Mouse (Mus musculus): Measurements from ENCODE around the gene Gm10638.

Gm10638 gene

DNA sequence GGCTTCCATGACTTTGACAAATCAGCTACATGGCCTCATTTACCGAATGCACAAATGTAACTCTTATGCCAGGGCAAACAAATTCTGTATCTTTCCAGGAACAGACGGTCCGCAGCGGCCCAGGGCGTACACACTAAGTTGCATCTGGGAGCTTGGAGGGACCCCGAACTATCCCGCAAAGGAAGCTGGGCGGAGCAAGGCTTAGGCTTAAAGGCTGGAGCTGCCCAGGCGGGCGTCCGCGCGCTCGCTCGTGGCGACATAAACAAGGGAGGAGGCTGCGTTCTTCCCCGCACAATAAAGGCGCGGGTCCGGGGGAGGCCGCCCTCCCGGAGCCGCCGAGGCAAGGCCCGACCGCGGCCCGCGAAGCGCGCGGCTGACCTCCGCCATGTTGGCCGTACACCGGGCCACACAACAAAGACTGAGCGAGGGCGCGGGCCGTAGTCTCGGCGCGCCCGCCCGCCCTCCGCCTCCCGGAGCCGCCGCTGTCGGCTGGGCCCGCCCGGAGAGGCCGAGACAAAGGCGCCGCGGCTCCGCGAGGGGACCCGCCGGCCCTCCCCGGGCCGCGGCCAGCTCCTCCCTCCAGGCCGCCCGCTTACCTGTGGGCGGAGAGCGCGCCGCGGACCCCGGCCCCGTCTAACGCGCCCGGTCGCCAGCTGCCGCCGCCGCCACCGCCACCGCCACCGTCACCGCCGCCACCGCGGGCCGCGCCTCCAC, at the start of gene Gm10638, which contains the start of gene Siah1a:
Gene Gm10638 (plus strand): TSS at position 479 of the 714 bp plus-strand sequence.
Gene Siah1a (minus strand): TSS at position 714 of the 714 bp plus-strand sequence.
- peak; percentile 52 for DNase-seq

GRCm38 (mm10) chr8:86695703-86696102, 49.8 kb upstream of the Gm10638 start:
- no peak for DNase-seq

- DNase-seq = no peak
Observed at GRCm38 (mm10) chr8:86698811-86699421, 46.6 kb upstream of the Gm10638 start.

DNA sequence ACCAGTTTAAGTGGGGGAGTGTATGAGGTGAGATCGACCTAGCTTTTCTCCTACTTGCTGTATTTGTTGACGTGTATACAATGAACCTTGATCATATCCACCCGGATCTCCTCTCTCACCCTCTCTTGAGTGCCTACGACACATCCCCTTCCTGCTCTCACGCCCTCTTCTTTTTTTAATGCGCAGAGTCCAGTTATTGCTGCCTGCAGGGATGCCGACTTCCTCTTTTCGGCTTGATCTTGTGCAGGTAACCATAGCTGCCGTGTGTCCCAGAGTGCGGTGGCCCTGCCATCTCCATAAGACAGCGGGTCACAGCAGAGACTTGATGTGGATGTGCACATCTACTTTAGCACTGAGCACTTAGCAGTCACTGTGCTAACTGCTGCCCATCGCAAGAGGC, 46.0 kb upstream of the Gm10638 start:
- no peak for DNase-seq

DNA sequence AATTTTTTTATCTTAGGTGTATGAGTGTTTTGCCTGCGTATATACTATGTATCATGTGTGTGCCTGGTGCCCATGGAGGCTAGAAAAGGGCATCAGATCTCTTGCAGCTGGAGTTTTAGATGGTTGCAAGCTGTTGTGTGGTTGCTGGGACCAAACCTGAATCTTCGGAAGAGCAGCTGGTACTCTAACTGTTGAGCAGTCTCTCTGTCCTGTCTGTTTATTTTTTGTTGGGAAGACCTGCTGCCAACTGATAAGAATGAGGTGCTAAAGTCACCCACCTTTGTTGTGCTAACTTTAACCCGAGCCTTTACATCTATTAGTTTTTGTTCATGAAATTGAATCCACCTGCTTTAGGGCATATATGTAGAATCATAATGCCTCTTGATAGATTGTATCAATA, 43.0 kb upstream of the Gm10638 start:
- DNase-seq = no peak

- DNase-seq = no peak
Observed at GRCm38 (mm10) chr8:86705317-86705716, 40.2 kb upstream of the Gm10638 start.

DNA sequence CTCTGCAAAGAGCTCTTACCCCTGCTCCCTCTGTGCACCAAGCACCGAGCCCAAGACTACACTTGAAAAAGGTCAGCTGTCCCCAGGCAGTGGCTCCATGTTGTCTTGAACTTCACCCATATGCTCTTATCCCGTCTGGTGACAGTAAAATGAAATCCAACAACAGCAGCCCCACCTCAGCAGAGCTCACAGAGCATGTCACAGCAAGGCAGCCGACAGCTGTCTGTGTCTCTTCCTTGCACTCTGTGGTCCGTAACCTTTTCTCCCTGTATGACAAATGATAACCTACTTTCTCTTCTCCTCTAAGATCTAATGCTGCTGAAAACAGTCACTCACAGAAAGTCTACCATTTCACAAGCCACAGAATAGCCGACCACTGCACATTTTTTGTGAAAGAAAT, 38.7 kb upstream of the Gm10638 start:
- DNase-seq = no peak

DNA sequence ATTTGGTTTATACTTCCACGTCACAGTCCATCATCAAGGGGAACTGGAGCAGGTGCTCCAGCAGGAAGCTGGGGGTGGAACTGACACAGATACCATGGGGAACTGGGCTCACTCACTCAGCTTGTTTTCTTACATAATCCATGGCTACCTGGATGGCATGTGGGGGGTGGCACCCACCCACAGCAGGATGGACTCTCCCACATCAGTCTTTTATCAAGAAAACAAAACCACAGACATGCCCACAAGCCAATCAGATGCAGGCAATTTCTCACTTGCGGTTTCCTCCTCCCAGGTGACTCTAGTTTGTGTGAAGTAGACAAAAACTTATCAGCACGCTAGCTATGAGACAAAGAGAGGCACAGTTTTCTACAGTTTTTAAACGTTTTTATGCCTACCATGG, 37.6 kb upstream of the Gm10638 start:
- peak; percentile 37 for DNase-seq

DNA sequence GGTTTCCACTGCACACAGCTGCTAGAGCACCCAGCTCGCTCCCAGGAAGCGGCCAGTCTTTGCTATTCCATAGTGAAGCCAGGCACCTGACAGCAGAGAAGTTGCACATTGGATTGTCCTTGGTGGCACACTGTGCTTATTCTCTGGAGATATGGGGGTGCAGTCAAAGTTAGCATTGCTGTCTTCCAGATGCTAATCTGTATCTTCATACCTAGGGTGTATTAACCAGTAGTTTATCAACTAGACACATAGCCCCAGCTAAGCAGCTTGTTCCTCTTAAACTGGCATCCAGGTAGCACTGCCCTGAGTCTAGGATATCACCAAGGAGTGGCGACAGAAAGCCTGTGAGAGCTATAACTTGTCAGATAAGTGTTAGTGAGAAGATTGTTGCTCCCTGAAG, 32.9 kb upstream of the Gm10638 start:
- DNase-seq = no peak

DNA sequence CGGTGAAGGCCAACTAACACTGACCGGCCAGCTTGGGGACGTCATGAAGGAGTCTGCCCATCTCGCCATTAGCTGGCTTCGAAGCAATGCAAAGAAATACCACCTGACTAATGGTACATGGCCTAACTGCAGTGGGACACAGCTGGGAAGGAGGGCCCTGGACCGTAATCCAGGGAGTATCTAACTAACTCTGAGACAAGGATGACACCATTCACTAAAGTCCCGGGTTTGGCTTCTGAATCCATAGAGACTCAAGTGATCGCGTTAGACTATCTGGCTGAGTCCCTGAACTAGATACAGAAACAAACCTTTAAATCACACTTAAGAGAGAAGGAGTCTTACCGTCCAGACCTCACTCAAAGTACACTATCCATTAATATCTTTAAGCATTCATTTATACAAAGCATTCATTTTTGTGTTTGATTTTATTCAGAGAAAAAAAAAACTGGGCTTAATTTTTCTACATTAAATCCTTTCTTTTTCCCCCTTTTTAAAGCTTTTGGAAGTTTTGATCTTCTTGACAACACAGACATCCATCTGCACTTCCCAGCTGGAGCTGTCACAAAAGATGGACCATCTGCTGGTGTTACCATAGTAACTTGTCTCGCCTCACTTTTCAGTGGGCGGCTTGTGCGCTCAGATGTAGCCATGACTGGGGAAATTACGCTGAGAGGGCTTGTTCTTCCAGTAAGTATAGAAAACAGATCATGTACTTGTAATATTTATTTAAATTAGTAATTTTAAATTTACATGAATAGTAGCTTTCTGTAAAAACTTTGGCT, 31.9 kb upstream of the Gm10638 start:
- peak; percentile 92 for DNase-seq

DNA sequence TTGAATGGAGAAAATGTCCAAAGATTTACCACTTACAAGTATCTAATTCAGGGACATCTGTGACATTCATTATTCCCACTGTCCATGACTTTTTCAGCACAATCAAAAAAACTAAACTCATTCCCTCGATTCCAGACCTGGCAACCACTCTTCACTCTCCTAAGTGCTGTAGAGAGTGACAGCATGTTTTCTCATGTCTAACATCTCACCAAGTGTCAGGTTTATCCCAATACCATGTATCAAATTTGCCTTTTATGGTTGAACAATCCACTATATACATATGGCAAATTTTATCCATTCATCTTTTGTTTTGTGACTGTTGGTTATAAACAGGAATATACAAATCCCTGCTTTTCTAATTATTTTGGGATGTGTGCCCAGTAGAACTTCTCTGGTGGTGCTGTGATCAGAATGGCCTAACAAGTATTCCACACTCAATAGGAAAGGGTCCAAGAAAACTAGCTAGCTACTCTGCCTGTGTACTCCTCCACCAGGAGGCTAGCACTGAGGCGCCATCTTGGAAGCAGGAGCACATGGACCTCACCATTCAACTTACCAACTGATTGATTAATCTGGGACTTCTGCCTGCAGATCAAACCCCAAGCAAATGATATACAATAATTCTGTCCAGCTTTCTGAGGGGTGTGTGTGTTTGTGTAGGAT, 27.0 kb upstream of the Gm10638 start:
- no peak for DNase-seq

DNA sequence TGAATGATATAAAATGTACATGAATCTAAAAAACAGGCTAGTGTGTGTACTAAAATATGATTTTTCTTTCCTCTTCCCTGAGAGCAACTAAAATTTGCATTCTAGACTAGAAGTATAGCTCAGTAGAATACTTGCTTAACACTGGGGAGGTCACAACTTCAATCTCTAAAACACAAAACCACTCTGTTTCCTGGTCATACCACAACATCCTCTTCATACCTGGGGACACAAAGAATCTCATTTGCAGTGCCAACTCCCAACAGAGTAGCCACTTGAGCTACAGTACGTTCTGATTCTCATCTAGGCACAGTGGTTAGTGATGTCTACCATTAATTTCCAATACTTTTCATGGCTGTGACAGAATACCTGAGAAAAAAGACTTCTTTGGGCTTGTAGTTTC, 26.1 kb upstream of the Gm10638 start:
- no peak for DNase-seq

DNA sequence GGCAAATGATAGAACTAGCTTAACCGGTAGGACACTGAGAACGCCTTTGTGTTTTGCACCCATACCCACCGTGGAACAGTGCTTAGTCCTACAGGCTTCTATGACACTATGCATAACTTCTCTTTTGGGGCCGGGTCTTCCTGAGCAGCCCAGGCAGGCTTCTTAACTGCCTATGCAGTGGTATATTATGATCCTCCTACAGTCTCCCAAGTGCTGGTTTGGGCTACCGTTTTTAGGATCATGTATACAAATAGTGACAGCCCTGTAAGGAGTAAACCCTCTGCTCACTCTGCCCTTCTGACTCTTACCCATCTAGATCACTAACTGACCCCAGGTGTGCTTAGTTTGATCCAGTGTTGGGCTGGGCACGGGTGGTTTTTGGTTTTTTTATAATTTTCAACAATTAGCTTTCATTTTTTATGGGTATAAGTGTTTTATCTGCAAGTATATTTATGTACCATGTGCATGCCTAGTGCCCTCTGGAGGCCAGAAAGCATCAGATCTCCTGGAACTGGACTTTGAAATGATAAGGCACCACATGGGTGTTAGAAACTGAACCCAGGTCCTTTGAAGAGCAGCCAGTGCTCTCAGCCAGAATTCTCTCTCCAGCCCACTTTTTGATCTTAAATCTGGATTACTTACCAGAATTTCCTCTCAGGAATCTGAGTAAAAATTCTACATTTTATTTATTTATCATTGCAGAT, 24.6 kb upstream of the Gm10638 start:
- no peak for DNase-seq

DNA sequence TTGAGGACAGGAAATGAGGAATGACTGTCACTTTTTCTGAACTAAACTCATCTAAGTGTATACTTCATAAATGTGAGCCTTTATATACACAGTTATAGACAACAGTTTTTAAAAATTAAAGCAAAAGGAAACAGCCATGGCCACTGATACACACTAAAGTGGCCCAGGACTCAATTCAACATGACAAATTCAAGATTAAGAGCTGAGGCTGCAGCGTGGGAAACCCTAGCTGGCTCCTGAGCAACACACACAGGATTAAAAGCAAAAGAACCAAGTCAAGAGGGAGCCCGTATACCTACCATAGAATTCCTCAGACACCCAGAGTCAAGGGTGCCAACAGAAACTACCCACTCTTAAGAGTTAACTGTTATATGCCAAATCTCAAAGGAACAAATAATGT, 24.0 kb upstream of the Gm10638 start:
- no peak for DNase-seq

- DNase-seq = no peak
Observed at GRCm38 (mm10) chr8:86726959-86727358, 18.5 kb upstream of the Gm10638 start.

DNA sequence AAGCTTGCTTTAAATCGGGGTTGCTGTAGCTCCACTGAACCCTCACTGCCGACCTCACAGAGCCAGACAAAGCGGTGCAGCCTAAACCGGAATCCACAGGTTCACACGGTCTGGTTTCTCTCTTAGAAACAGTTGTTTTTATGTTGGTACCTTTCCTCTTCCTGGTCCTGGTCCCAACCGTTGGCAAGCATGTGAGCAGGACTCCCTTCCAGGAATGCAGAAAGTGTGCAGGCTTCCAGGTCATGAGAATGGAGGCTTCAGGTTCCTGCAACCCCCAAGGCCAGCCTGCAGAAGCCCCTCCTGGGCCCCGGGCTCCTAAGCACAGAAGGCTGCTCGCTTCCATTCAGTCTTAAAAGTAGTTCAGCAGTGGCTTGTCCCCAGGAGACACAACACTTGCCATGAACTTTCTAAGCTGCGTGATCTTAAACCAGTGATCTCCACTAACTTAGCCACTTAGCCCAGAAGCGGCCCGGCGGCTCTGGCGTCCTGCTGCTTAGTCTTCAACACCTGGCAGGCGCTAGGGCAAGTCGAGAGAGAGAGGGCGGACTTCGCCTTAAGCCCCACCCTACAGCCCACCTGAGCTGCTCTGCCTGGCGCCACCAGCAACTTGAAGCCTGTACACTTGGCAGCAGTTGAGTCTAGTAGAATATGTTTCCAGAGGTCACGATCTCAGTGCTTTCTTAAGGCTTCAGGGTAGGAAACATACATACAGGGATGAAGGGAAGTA, 17.1 kb upstream of the Gm10638 start:
- no peak for DNase-seq

- no peak for DNase-seq
Observed at GRCm38 (mm10) chr8:86730303-86730702, 15.2 kb upstream of the Gm10638 start.

DNA sequence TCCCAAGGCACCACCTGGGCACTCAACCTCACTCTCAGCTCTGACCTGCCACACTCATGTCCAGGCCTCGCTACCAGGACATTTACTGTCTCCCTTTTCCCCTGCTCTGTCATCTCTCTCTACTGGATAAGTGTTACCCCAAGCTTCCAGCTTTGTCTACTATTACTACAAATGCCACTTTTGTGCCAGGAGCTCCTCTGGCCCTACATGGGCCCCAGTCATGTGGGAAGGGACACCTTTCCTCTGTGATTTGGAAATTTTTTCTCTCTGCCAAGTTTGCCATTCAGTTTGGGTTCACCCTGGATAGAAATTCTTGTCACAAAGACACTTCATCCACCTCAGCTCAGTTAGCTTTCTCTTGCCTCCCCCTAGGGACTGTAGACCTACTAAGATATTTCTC, 14.6 kb upstream of the Gm10638 start:
- DNase-seq = no peak

- no peak for DNase-seq
Observed at GRCm38 (mm10) chr8:86734171-86734570, 11.3 kb upstream of the Gm10638 start.

GRCm38 (mm10) chr8:86734954-86735353, 10.5 kb upstream of the Gm10638 start:
- DNase-seq = no peak

DNA sequence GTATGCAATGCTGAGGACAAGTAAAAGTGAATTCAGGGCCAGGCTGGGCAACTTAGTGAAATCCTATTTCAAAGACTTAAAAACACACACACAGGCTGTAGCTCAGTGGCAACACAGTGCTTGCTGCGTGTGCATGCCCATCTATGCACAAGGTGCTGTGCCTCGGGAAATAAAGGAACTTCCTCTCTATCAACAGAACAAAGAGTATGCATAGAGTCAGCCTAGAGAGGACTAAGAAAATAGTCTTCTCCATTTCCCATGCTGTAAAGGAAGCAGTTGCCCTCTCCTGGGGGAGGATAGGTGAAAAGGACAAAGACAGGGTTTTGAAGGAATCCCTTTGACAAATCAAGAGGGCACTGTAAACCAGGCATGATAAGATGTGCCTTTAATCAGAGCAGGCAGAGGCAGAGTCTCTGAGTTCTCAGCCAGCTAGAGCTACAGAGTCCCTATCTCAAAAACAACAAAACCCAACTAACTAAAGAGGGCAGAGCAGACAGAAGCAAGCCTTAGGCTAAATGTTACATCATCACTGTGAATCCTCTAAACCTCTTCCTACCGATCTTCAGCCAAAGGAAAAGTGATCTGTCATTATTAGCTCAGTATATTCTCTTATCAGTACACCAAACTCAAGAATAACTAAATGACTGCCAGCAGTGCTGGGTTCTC, 9.9 kb upstream of the Gm10638 start:
- no peak for DNase-seq

Measured in layer of hippocampus, adult 9-11 months (tissue).